ENCODE assay signal across 15 mouse cellular contexts in the genomic region with DNA sequence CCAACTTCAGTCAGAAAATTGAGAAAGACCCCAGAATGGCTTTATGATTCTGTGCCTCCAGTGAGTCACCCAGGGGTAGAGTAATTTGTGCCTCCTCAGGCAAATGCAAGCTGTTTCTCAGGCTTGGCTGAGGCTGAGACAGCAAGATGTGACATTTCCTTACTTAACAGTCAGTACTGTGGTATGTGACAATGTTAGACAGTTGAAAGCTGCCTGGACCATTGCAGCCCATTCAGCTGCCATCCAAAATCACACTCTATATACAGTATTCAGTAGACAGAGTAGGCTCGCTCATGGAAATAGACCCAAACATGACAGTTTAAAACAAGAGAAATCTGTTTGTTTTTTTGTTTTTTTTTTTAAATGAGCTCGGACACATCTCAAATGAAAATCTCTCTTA.
"Had no signal": no experiment of that assay in that cellular context is flagged by ENCODE, and none has a peak within 500 bp of the region (broad histone marks: within the 10 kb centered on the region; RNA-seq: fewer than 3 reads in every experiment).

No protein-coding gene starts in this region.

- H3K27me3 ChIP-seq: neural tube, embryonic 15.5 days; stomach, embryonic 15.5 days had no signal

- H3K9me3 ChIP-seq: neural tube, embryonic 15.5 days; stomach, embryonic 15.5 days had no signal

- H3K4me1 ChIP-seq: neural tube, embryonic 15.5 days; stomach, embryonic 15.5 days had no signal

- DNase-seq: retina, postnatal 1 day; right cerebral cortex, adult 18-20 months; right cerebral cortex, postnatal 14 days; right cerebral cortex, postnatal 25 days; right cerebral cortex, postnatal 4 days; spleen, adult 18-20 months; thymus, adult 18-20 months; thymus, adult 2 months; thymus, postnatal 14 days; thymus, postnatal 25 days; thymus, postnatal 36 days; thymus, postnatal 4 days had no signal

- H3K36me3 ChIP-seq: neural tube, embryonic 15.5 days; stomach, embryonic 15.5 days had no signal

- H3K27ac ChIP-seq: neural tube, embryonic 15.5 days; stomach, embryonic 15.5 days; stomach, postnatal 0 days had no signal

- H3K4me3 ChIP-seq: neural tube, embryonic 15.5 days; stomach, embryonic 15.5 days had no signal

- H3K4me2 ChIP-seq: neural tube, embryonic 15.5 days; stomach, embryonic 15.5 days had no signal

- H3K9ac ChIP-seq: neural tube, embryonic 15.5 days; stomach, embryonic 15.5 days had no signal
